Comparison of ENCODE assay signal across 13 mouse cellular contexts in the genomic region with DNA sequence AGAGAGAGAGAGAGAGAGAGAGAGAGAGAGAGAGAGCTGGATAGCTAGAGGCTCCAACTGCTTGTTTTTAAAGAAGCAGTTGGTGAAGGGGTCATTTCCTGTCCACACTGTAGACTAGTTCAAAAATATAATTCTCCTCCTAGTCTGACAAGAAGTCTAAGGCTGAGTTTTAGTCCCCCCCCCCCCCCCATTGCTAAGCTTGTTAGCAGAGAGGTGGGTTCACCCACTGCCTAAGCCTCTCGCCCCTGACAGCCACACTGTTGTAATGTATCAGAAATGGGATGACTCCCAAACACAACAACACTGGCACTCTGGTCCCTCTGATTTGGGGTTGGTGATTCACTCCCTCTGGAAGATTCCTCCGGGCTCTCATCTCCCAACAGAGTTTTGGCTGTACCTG. TPM values are rescaled to one million over a fixed set of nuclear protein-coding genes. Genes with fewer than 3 reads are reported as not detected.
DNase-seq lines count a peak whose midpoint lies in the region; ATAC-seq lines count a peak whose summit lies in the region.
"Had no signal": no experiment of that assay in that cellular context is flagged by ENCODE, and none has a peak within 500 bp of the region (broad histone marks: within the 10 kb centered on the region; RNA-seq: fewer than 3 reads in every experiment).

No protein-coding gene starts in this region.

- WGBS in hindbrain, embryonic 11.5 days: 10% methylated on average over 2 of the region's 2 CpGs
- WGBS in midbrain, embryonic 13.5 days: 7% methylated on average over 2 of the region's 2 CpGs

- H3K27ac ChIP-seq in hindbrain, embryonic 11.5 days (ENCODE audit: low read depth, low read length): no peak overlapping the region
- no peak overlapping the region for H3K27ac ChIP-seq in midbrain, embryonic 13.5 days

- no peaks in the 10 kb centered on the region for H3K4me1 ChIP-seq in hindbrain, embryonic 11.5 days (replicated peaks; ENCODE audit: control insufficient read depth, insufficient read depth, low read length)
- peaks cover 24% of the 10 kb centered on the region for H3K4me1 ChIP-seq in midbrain, embryonic 13.5 days (replicated peaks)

- no peaks in the 10 kb centered on the region for H3K27me3 ChIP-seq in hindbrain, embryonic 11.5 days (ENCODE audit: control insufficient read depth, insufficient read depth, low read length)
- H3K27me3 ChIP-seq in midbrain, embryonic 13.5 days: no peaks in the 10 kb centered on the region

- no peaks in the 10 kb centered on the region for H3K36me3 ChIP-seq in hindbrain, embryonic 11.5 days (ENCODE audit: control insufficient read depth, insufficient read depth, low read length)
- H3K36me3 ChIP-seq in midbrain, embryonic 13.5 days: no peaks in the 10 kb centered on the region

- no peaks in the 10 kb centered on the region for H3K9me3 ChIP-seq in hindbrain, embryonic 11.5 days (ENCODE audit: control insufficient read depth, low read length)
- no peaks in the 10 kb centered on the region for H3K9me3 ChIP-seq in midbrain, embryonic 13.5 days

- no peak for DNase-seq in frontal cortex, postnatal 14 days (ENCODE audit: low spot score in 2 of 2)
- peak; percentile 52 for DNase-seq in brain, adult 2 months (ENCODE audit: low read depth, low spot score)
- no peak for DNase-seq in hindbrain, embryonic 11.5 days (ENCODE audit: low spot score)
- no peak for DNase-seq in spleen, postnatal 4 days (ENCODE audit: low spot score in 2 of 2)
- DNase-seq in gastrocnemius, adult 18-20 months (ENCODE audit: low spot score): no peak
- no peak for DNase-seq in adipocyte (ENCODE audit: low spot score)
- DNase-seq: thymus, postnatal 4 days had no signal

- H3K9ac ChIP-seq in hindbrain, embryonic 11.5 days (ENCODE audit: low read depth, low read length): no peak overlapping the region
- H3K9ac ChIP-seq in midbrain, embryonic 13.5 days (replicated peaks): peak overlapping the region; percentile 67; the same call in 1 of the 2 replicates

- peak overlapping the region; percentile 54 for H3K4me2 ChIP-seq in hindbrain, embryonic 11.5 days (replicated peaks; ENCODE audit: low read depth, low read length)
- H3K4me2 ChIP-seq in midbrain, embryonic 13.5 days (replicated peaks): peak overlapping the region; percentile 62

- peak; percentile 40 for ATAC-seq in frontal cortex, adult (ENCODE audit: low TSS enrichment)
- ATAC-seq in hindbrain, embryonic 11.5 days (ENCODE audit: low FRiP score): peak; percentile 63
- peak; percentile 71 for ATAC-seq in midbrain, embryonic 13.5 days
- ATAC-seq: activated CD4-positive, CD25-positive, alpha-beta regulatory T cell, adult 4 months had no signal

- peak overlapping the region; percentile 34; the same call in 1 of the 2 replicates for H3K4me3 ChIP-seq in hindbrain, embryonic 11.5 days (ENCODE audit: low read depth, low read length)
- peak overlapping the region; percentile 43 for H3K4me3 ChIP-seq in midbrain, embryonic 13.5 days (replicated peaks)
- H3K4me3 ChIP-seq: erythroblast, embryonic 14.5 days had no signal

RNA-seq across cellular contexts. Expression of gene Ldb2, which starts 0.4 kb away (rescaled TPM):
- polyA plus RNA-seq in hindbrain, embryonic 11.5 days (2014; fragmentation: Nextera tagmentation; extraction: Ambion mirVana): 27.2 and 33.6 TPM in 2 replicates
- polyA plus RNA-seq in midbrain, embryonic 13.5 days (2015; fragmentation: Nextera tagmentation; extraction: Ambion mirVana): 33.2 and 34.9 TPM in 2 replicates
- 1 to 10 TPM; 2.9 to 3.5 TPM for total RNA-seq in gastrocnemius, adult 18-20 months (2021)
- total RNA-seq: neutrophil, adult 5-6 weeks had no signal
- polyA plus RNA-seq: activated CD4-positive, CD25-positive, alpha-beta regulatory T cell, adult 4 months; C2C12; erythroblast, embryonic 14.5 days had no signal
